Mouse (Mus musculus): ENCODE results near the gene Rnh1.

- TF ChIP-seq CTCF (IDR thresholded peaks at IDR 0.05; ENCODE audit: low read depth) (no peak), EP300 (IDR thresholded peaks at IDR 0.05; ENCODE audit: low read depth) (no peak)
These were observed 31.9 kb upstream of the Rnh1 start for GRCm38 (mm10) chr7:141204546-141204945.
